Mouse (Mus musculus): ENCODE results near the gene Slc6a3.

- no peak for TF ChIP-seq CTCF (IDR thresholded peaks at IDR 0.05; ENCODE audit: extremely low read depth, insufficient read depth, low read length)
- no peak for TF ChIP-seq POLR2A (IDR thresholded peaks at IDR 0.05; ENCODE audit: extremely low read depth, insufficient read depth, low read length)
Observed at GRCm38 (mm10) chr13:73618406-73618805, 81.9 kb downstream of the Slc6a3 start.

Measured in cortical plate, adult 2 months (tissue).